Mouse (Mus musculus) heart, embryonic 11.5 days (tissue): ENCODE results near the gene Bag6. TPM values are rescaled to one million over a fixed set of nuclear protein-coding genes. Genes with fewer than 3 reads are reported as not detected.

Experiments used
- ATAC-seq: fragments of 200-750 bp; cut with Nextera tagmentation; replicated peaks from 2 replicates; pipeline ENCODE4 v1.8.0; 2017; ENCODE audit warnings: moderate library complexity; ENCODE audit not compliant: insufficient number of reproducible peaks, low FRiP score, low TSS enrichment
- H3K27ac ChIP-seq: fragments of 300-500 bp; sonication (generic); 2 replicates; pipeline ENCODE4 v1.5.1; 2014; ENCODE audit warnings: mild to moderate bottlenecking, low read depth, low read length
- H3K27me3 ChIP-seq: fragments of 300-500 bp; sonication (generic); 2 replicates; pipeline ENCODE4 v1.6.1; 2014; ENCODE audit warnings: mild to moderate bottlenecking, low read length, mixed read lengths; ENCODE audit not compliant: control insufficient read depth, insufficient read depth
- H3K36me3 ChIP-seq: fragments of 300-500 bp; sonication (generic); 2 replicates; pipeline ENCODE4 v1.6.1; 2014; ENCODE audit warnings: mild to moderate bottlenecking, low read length, moderate library complexity, mixed read lengths; ENCODE audit not compliant: control insufficient read depth, insufficient read depth
- H3K4me1 ChIP-seq: fragments of 300-500 bp; sonication (generic); 2 replicates; pipeline ENCODE4 v1.6.1; 2014; ENCODE audit warnings: low read length; ENCODE audit not compliant: control insufficient read depth, insufficient read depth
- H3K4me2 ChIP-seq: fragments of 300-500 bp; sonication (generic); 2 replicates; pipeline ENCODE4 v1.6.1; 2014; ENCODE audit warnings: mild to moderate bottlenecking, moderate library complexity
- H3K4me3 ChIP-seq: fragments of 300-500 bp; sonication (generic); 2 replicates; pipeline ENCODE4 v1.5.1; 2014; ENCODE audit warnings: low read depth, low read length
- H3K9ac ChIP-seq: fragments of 300-500 bp; sonication (generic); 2 replicates; pipeline ENCODE4 v1.6.1; 2014; ENCODE audit warnings: mild to moderate bottlenecking, low read depth, low read length, moderate library complexity
- H3K9me3 ChIP-seq: fragments of 300-500 bp; sonication (generic); replicated peaks from 2 replicates; pipeline ENCODE4 v1.6.1; 2016; ENCODE audit warnings: low read length; ENCODE audit not compliant: control insufficient read depth
- WGBS: fragments of 180-500 bp; shearing (Covaris S2); extraction: QIAGEN DNeasy Blood & Tissue Kit; methylation state at CpG from one replicate; pipeline ENCODE4 v1.1.7; 2014; ENCODE audit not compliant: insufficient replicate concordance; 5-methylcytosine and 5-hydroxymethylcytosine counted together
- polyA plus RNA-seq: library from polyadenylated mRNA; unstranded; fragments of >200 nt; fragmentation: Nextera tagmentation; extraction: Ambion mirVana; gene quantifications from 2 replicates; pipeline ENCODE4 v1.2.1, GENCODE M21; 2014

The Bag6 gene
- polyA plus RNA-seq, 1 experiment from 2014 or later = 77.4 TPM

DNA sequence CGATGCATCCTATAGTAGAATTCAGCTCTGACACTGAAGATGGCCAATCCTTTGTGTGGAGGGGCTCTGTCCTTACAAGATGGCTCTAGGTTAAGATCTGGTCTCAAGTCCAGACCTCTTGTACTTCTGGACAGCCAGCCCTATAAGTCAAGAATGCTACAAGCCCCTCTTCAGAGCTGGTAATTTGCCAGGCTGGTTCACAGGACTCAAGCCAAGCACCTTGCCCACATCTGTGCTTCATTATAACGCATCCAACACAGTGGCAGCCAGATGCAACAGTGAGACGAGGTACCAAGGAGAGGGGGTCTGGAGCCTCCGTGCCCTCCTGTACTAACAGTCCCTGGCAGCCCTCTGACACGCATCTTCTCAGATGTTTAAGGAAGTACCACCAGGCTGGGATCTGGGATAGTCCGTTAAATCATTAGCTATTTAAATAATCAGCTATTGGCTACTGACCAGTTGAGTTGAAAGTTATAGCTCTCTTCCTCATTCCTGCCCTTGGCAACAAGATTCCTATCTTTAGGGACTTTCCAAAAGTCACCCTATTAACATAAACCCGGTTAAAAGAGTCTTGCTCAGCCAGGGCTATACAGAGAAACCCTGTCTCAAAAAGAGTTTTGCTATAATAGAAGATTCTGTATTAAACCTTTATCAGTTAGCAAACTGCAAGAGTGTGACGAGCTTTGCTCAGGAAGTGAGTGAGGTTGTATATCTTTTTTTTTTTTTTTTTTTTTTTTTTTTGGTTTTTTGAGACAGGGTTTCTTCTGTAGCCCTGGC is 39.4 kb downstream of the Bag6 start:
- WGBS = 67% methylated on average over 8 of the region's 8 CpGs
- H3K27me3 ChIP-seq = 0 out of 2 replicates have a peak, but pooled peaks cover 3% of the 10 kb centered on the region
- H3K36me3 ChIP-seq = no peaks in the 10 kb centered on the region
- H3K27ac ChIP-seq = no peak overlapping the region
- H3K9ac ChIP-seq = no peak overlapping the region
- no peaks in the 10 kb centered on the region for H3K4me1 ChIP-seq
- no peak for ATAC-seq
- H3K4me3 ChIP-seq = no peak overlapping the region
- H3K4me2 ChIP-seq = no peak overlapping the region
- H3K9me3 ChIP-seq = no peaks in the 10 kb centered on the region

DNA sequence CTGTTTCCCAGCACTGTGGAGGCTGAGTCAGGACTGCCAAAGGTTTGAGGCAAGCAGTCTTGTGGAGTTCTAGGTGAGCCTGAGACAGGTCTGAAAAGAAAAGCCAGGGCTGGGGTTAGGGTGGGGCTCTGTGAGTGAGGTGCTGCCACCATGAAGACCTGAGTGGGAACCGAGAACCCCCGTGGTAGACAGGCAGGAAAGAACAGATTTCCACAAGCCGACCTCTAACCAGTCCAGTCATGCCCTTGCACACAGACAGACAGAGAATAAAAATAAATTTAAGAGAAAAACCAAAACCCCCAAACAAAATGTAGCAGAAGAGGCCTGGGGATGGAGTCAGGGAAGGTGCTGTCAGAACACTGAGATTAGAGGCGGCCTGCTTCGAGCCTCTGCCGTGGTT is 40.4 kb downstream of the Bag6 start:
- no peak overlapping the region for H3K27ac ChIP-seq
- 0 out of 2 replicates have a peak, but pooled peaks cover 3% of the 10 kb centered on the region for H3K27me3 ChIP-seq
- 78% methylated on average over 6 of the region's 6 CpGs for WGBS
- H3K9me3 ChIP-seq = no peaks in the 10 kb centered on the region
- no peak overlapping the region for H3K4me2 ChIP-seq
- no peak overlapping the region for H3K9ac ChIP-seq
- no peaks in the 10 kb centered on the region for H3K36me3 ChIP-seq
- H3K4me1 ChIP-seq = no peaks in the 10 kb centered on the region
- no peak overlapping the region for H3K4me3 ChIP-seq
- no peak for ATAC-seq

DNA sequence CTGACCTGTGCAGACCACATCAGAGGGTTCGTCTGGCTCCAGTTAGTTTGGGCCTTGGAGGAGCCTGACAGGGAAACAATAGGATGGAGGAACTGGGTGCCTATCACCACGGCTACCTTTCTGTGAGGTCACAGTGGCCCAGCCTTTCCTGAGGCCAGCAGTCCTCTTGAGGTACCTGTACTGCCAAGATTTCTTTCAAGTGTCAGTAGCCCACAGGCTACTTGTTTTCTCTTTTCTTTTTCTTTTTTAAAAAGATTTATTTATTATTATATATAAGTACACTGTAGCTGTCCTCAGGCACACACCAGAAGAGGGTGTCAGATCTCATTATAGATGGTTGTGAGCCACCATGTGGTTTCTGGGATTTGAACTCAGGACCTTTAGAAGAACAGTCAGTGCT is 41.0 kb downstream of the Bag6 start, which contains the start of gene Aif1:
Gene Aif1 (minus strand): TSS at position 101 of the 400 bp plus-strand sequence.
- Histone ChIP-seq H3K4me2 (no peak within 1 kb of the TSS), H3K27me3 (0 out of 2 replicates have a peak, but pooled peaks cover 3% of the 10 kb centered on the region), H3K4me1 (no peaks in the 10 kb centered on the region), H3K9ac (no peak within 1 kb of the TSS), H3K27ac (no peak within 1 kb of the TSS), H3K36me3 (no peaks in the 10 kb centered on the region), H3K9me3 (no peaks in the 10 kb centered on the region), H3K4me3 (no peak within 1 kb of the TSS)
- 62% methylated on average over 2 of the region's 2 CpGs for WGBS
- no peak for ATAC-seq

DNA sequence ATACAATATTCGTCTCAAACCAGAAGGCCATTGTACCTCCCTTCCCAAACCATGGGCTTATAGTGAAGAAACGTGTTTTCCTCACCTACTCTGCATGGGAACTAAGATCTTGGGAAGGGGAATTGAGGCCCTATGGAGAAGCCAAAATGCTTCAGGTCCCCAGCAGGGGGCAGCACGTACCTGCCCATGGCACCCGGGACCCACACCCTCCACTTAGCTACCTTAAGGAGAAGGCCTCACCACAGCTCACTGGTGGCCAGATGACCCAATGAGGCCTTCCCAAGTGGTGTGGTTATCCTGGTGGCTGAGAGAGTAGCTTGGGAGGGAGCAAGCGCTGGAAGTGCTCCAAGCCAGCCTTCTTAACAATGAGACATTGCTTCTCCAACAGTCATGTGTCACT is 43.5 kb downstream of the Bag6 start:
- H3K36me3 ChIP-seq = no peaks in the 10 kb centered on the region
- 0 out of 2 replicates have a peak, but pooled peaks have one; percentile 22 for ATAC-seq
- H3K27me3 ChIP-seq = no peaks in the 10 kb centered on the region
- no peak overlapping the region for H3K4me2 ChIP-seq
- no peak overlapping the region for H3K27ac ChIP-seq
- no peaks in the 10 kb centered on the region for H3K4me1 ChIP-seq
- H3K9ac ChIP-seq = no peak overlapping the region
- H3K9me3 ChIP-seq = no peaks in the 10 kb centered on the region
- 10% methylated on average over 5 of the region's 5 CpGs for WGBS
- no peak overlapping the region for H3K4me3 ChIP-seq

DNA sequence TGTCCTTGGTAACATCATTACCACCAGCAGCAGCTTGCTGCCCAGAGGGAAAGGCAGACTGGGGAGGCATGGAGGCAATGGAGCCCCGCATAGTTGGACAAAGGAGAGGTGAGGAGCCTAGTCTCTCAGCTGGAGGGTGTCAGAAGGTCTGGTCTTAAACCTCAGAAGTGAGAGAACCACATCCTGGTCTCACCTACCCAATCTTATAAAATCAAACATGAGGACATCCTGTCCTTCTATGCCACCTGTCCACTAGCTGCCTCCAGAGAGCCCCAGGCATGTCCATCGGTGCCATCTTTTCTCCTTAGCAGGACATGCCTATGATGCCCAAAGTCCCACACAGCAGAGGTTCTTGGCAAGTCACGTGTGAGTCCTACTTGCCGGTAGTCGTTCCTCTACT is 45.1 kb downstream of the Bag6 start:
- ATAC-seq = no peak
- 83% methylated on average over 5 of the region's 5 CpGs for WGBS
- no peak overlapping the region for H3K27ac ChIP-seq
- H3K4me2 ChIP-seq = no peak overlapping the region
- no peak overlapping the region for H3K4me3 ChIP-seq
- no peaks in the 10 kb centered on the region for H3K27me3 ChIP-seq
- H3K36me3 ChIP-seq = no peaks in the 10 kb centered on the region
- H3K9ac ChIP-seq = 0 out of 2 replicates have a peak overlapping the region, but pooled peaks have one; percentile 28
- no peaks in the 10 kb centered on the region for H3K4me1 ChIP-seq
- H3K9me3 ChIP-seq = no peaks in the 10 kb centered on the region

DNA sequence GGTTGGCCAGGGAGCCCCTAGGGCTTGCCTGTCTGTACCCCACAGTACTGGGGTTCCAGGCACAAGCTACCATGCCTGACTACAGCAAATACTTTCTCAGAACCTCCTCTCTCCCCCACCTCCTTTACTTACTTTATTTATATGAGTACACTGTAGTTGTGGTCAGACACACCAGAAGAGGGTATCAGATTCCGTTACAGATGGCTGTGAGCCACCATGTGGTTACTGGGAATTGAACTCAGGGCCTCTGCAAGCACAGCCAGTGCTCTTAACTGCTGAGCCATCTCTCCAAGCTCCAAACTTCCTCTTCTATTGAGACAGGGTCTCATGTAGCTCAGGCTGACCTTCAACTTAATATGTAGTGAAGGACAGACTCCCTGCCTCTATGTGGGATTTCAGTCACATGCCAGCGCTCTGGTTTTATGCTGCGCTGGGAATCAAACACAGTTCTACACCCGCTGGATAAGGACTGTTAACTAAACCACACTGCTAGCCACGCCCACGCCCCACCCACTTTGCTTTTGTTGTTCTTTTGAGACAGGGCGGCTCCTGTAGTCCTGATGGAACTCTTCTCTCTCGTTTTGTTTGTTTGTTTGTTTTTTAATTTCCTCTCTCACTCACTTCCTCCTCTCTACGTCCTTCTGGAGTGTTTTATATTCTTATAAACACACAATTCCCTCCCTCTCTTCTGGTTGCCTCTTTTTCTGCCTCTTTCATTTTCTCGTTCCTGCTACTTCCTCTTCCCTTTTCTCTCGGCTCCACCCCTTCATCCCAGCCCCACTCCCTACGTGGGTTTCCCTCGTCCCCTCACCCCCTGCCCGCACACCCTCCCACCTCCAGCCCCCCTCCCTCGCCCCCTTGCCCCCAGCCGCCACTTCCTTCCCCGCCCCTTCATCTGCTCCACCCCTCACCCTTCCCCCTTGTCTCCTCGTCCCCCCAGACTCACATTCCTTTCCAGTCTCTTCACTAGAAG is 50.9 kb downstream of the Bag6 start:
- Histone ChIP-seq H3K27me3 (no peaks in the 10 kb centered on the region), H3K4me2 (peak overlapping the region; percentile 65), H3K36me3 (no peaks in the 10 kb centered on the region), H3K27ac (peak overlapping the region; percentile 62), H3K9ac (peak overlapping the region; percentile 54), H3K9me3 (no peaks in the 10 kb centered on the region), H3K4me3 (peak overlapping the region; percentile 48), H3K4me1 (no peaks in the 10 kb centered on the region)
- peak; percentile 43; the same call in 1 of the 2 replicates for ATAC-seq
- WGBS = 2% methylated on average over 18 of the region's 18 CpGs

DNA sequence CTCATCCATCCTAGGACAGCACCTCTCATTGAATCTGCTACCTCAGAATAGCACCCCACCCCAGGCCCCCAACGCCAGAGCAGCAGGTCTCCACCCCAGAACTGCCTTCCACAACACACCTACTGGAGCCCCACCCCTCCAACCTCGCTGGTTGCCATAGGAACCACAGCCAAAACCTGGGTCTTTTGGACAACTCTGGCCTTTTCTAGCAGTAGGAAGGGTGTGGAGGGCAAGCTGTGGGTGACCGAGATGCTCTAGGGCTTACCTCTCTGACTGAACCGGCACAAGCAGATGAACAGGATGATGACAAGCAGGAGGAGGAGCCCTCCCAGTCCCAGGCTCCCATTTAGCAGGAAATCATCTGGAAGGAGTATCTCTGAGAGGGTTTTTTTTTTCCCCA is 51.7 kb downstream of the Bag6 start:
- no peaks in the 10 kb centered on the region for H3K4me1 ChIP-seq
- peak; percentile 41; the same call in 1 of the 2 replicates for ATAC-seq
- H3K9ac ChIP-seq = no peak overlapping the region
- peak overlapping the region; percentile 65 for H3K4me2 ChIP-seq
- WGBS = 1% methylated on average over 4 of the region's 4 CpGs
- peak overlapping the region; percentile 36 for H3K27ac ChIP-seq
- H3K4me3 ChIP-seq = peak overlapping the region; percentile 48
- no peaks in the 10 kb centered on the region for H3K9me3 ChIP-seq
- H3K36me3 ChIP-seq = no peaks in the 10 kb centered on the region
- H3K27me3 ChIP-seq = no peaks in the 10 kb centered on the region

DNA sequence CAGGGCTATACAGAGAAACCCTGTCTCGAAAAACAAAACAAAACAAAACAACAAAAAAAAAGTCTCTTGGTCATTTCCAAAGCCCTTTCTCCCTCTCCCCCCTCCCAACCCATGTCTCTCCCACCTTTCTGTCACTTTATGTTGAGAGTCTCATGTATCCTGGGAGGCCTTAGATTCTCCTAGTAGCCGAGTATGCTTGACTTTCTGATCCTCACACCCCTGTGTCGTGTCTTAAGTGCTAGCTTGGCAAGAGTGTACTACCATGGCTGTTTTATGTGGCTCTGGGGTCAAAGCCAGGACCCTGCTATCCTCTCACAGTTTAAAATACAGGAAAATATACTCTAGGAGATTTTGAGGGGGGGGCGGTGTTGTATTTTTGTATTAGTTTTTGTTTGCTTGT is 52.4 kb downstream of the Bag6 start:
- no peaks in the 10 kb centered on the region for H3K27me3 ChIP-seq
- H3K9ac ChIP-seq = no peak overlapping the region
- H3K36me3 ChIP-seq = no peaks in the 10 kb centered on the region
- no peak overlapping the region for H3K27ac ChIP-seq
- no peak for ATAC-seq
- H3K4me1 ChIP-seq = no peaks in the 10 kb centered on the region
- H3K9me3 ChIP-seq = no peaks in the 10 kb centered on the region
- 61% methylated on average over 4 of the region's 4 CpGs for WGBS
- no peak overlapping the region for H3K4me2 ChIP-seq
- H3K4me3 ChIP-seq = no peak overlapping the region
